Mouse (Mus musculus) embryonic facial prominence, embryonic 15.5 days (tissue): Measurements from ENCODE around the gene Fam189a1. TPM values are rescaled to one million over a fixed set of nuclear protein-coding genes. Genes with fewer than 3 reads are reported as not detected.

ENCODE experiments used
- ATAC-seq: fragments of 200-750 bp; cut with Nextera tagmentation; 2 replicates; pipeline ENCODE4 v1.8.0; 2017; ENCODE audit warnings: low read depth, moderate TSS enrichment; ENCODE audit not compliant: insufficient number of reproducible peaks, low FRiP score, low TSS enrichment
- H3K27ac ChIP-seq: fragments of 300-500 bp; sonication (generic); replicated peaks from 2 replicates; pipeline ENCODE4 v1.5.1; 2015; ENCODE audit warnings: mild to moderate bottlenecking, inconsistent platforms
- H3K27me3 ChIP-seq: fragments of 300-500 bp; sonication (generic); 2 replicates; pipeline ENCODE4 v1.6.1; 2015; ENCODE audit warnings: inconsistent platforms
- H3K36me3 ChIP-seq: fragments of 300-500 bp; sonication (generic); 2 replicates; pipeline ENCODE4 v1.6.1; 2015; ENCODE audit warnings: mild to moderate bottlenecking, inconsistent platforms
- H3K4me1 ChIP-seq: fragments of 300-500 bp; sonication (generic); 2 replicates; pipeline ENCODE4 v1.6.1; 2015; ENCODE audit warnings: inconsistent platforms
- H3K4me2 ChIP-seq: fragments of 300-500 bp; sonication (generic); replicated peaks from 2 replicates; pipeline ENCODE4 v1.6.1; 2015; ENCODE audit warnings: mild to moderate bottlenecking, inconsistent platforms
- H3K4me3 ChIP-seq: fragments of 300-500 bp; sonication (generic); replicated peaks from 2 replicates; pipeline ENCODE4 v1.5.1; 2015; ENCODE audit warnings: mild to moderate bottlenecking, inconsistent platforms
- H3K9ac ChIP-seq: fragments of 300-500 bp; sonication (generic); 2 replicates; pipeline ENCODE4 v1.6.1; 2015; ENCODE audit warnings: inconsistent platforms
- H3K9me3 ChIP-seq: fragments of 300-500 bp; sonication (generic); replicated peaks from 2 replicates; pipeline ENCODE4 v1.6.1; 2016; ENCODE audit warnings: inconsistent platforms
- WGBS: fragments of 180-500 bp; shearing (Covaris S2); methylation state at CpG from one replicate; pipeline ENCODE4 v1.1.7; 2015; 5-methylcytosine and 5-hydroxymethylcytosine counted together
- polyA plus RNA-seq: library from polyadenylated mRNA; unstranded; fragments of >200 nt; fragmentation: Nextera tagmentation; extraction: Ambion mirVana; gene quantifications from 2 replicates; pipeline ENCODE4 v1.2.1, GENCODE M21; 2015

Fam189a1 gene
- polyA plus RNA-seq, 1 experiment from 2014 or later, result 4.8 TPM

DNA sequence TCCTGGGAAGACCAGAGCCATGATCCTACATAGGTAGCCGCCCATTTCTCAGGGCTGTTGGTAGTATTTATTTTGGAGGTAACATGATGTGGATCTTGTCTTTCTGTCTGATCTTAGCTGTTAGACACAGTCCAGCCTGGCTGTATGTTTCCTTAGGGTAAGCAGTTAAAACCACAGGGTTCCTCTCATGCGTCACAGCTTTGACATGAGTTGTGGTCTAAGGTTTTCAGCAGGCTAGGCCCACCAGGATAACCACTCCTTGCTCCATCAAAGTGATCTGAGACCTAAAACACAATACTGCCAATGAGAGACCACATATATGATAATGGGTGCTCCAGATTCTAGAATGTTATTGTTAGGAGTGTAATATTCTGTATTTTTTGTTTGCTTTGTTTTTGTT, 168.4 kb downstream of the Fam189a1 start:
- ATAC-seq, result no peak
- Histone ChIP-seq H3K4me1 (no peaks in the 10 kb centered on the region), H3K9ac (no peak overlapping the region), H3K4me2 (no peak overlapping the region), H3K36me3 (no peaks in the 10 kb centered on the region), H3K27me3 (no peaks in the 10 kb centered on the region), H3K9me3 (no peaks in the 10 kb centered on the region), H3K4me3 (no peak overlapping the region), H3K27ac (no peak overlapping the region)
- WGBS, result 88% methylated on average over 2 of the region's 2 CpGs

DNA sequence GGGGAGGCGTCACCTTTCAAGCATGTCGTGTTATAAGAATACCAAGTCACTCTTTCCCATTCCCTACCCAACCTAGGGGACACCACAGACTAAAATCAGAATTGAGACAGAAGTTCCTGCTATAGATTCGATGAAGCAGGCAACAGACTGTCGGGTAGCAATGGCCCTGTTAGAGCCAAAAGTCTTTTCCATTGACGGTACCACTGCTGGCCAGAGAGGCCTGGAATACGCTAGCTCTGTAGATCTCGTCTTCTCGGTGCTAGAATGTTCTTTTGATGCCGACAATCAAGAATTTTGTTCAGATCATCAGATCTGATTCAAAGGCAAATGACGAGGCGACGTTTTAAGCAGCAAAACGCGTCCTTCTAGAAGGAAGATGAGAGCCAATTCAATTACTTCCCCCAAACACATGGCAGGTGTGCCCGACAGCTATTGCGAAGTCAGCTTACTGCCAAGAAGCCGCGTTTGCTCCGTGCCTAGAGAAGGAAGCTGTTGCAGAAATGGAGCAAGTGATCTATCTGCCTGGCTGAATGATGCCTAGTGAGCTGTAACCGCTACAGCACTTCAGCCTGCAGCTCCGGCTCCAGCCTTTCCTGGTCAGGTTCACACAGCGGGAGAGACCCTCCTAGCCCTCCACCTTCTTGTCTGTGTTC, 171.8 kb downstream of the Fam189a1 start:
- Histone ChIP-seq H3K27me3 (no peaks in the 10 kb centered on the region), H3K36me3 (no peaks in the 10 kb centered on the region), H3K27ac (no peak overlapping the region), H3K9ac (no peak overlapping the region), H3K4me2 (no peak overlapping the region), H3K4me3 (no peak overlapping the region), H3K9me3 (no peaks in the 10 kb centered on the region), H3K4me1 (0 out of 2 replicates have a peak, but pooled peaks cover 2% of the 10 kb centered on the region)
- no peak for ATAC-seq
- WGBS, result 84% methylated on average over 22 of the region's 22 CpGs

DNA sequence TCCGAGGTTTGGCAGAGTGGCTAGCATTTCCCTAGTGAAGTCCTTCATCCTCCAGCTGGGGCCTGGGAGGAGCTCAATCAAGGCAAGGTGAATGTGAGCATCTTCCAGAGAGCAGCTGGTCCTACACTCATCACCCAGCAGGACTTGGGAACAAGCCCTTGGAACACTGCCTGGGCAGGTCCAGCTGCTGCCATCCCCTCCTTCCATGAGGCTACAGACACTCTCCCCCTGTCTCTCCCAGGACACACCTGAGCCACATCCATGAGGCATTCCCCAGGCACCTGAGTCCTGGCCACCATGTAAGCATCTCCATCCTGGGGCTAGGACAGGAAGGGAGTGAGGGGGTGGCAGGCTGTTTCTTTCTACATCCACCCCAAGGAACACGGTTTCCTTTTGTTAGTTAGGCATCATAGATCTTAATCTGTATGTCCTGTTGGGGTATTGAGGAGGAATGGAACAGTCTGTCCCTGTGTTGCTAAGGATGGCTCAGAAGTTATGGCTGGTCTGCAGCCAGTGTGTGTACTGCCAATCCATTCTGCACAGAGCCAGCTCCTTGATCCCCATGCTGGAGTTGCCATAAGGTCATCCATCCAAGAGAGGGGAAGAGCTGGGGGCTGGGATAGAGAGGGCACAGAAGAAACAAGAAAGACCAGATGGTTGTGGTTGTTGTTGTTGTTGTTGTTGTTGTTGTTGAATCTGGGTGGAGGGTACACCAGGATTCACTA, 174.7 kb downstream of the Fam189a1 start:
- 63% methylated on average over 2 of the region's 2 CpGs for WGBS

DNA sequence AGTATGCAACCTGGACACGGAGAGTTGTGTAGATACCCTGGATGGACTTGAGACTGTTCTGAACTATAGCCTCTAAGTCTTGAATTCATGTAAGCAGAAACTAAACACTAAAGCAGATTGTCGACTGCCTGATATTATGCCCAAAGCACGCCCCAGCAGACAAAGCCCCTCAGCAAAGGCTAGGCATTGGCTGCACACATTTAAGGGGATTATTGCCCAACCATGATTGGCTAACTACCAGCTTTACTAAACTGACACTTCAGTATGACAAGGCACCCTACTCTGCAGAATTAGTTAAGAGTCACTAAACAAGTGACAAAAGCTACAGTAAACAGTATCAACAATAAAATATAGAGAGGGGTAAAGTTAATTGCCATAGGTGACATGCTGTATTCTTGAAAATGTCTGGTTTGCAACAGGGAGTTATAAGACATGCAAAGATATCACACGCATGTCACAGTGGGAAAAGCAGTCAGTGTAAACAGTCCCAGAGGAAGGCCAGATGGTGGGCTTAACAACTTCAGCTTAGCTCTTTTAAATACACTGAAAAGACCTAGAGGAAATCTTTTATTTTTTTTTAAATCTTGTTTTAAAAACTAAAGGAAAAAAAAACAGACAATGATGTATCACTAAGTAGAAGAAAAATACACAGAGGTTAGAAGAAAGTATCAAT, 182.6 kb downstream of the Fam189a1 start:
- no peak overlapping the region for H3K4me3 ChIP-seq
- no peaks in the 10 kb centered on the region for H3K4me1 ChIP-seq
- no peak for ATAC-seq
- no peak overlapping the region for H3K9ac ChIP-seq
- no peaks in the 10 kb centered on the region for H3K36me3 ChIP-seq
- H3K9me3 ChIP-seq, result no peaks in the 10 kb centered on the region
- WGBS, result 66% methylated on average over 4 of the region's 4 CpGs
- no peak overlapping the region for H3K4me2 ChIP-seq
- H3K27ac ChIP-seq, result no peak overlapping the region
- H3K27me3 ChIP-seq, result no peaks in the 10 kb centered on the region

More for the DNA sequence above, 174.7 kb downstream of the Fam189a1 start:
- Histone ChIP-seq H3K4me1 (0 out of 2 replicates have a peak, but pooled peaks cover 2% of the 10 kb centered on the region), H3K9ac (no peak overlapping the region), H3K27me3 (no peaks in the 10 kb centered on the region), H3K9me3 (no peaks in the 10 kb centered on the region), H3K4me3 (no peak overlapping the region), H3K4me2 (no peak overlapping the region), H3K36me3 (no peaks in the 10 kb centered on the region), H3K27ac (no peak overlapping the region)
- ATAC-seq, result no peak

DNA sequence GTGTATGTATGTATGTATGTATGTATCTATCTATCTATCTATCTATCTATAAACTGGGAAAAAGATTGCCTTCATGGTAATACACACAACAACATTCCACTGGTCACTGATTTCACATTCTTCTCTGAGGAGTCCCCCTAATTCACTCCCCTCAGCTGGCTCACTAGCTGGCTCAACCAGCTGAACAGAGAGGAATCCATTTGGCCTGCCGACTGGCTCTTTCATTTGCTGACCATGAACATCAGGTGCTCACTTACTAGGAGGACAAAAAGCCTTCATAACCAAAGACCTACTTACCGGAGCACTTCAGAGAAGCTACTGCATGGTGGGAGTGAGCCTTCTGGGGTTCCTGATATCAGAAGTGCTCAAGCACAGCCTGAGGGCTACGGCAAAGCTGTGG, 194.2 kb downstream of the Fam189a1 start:
- H3K9me3 ChIP-seq, result no peaks in the 10 kb centered on the region
- H3K4me3 ChIP-seq, result no peak overlapping the region
- no peaks in the 10 kb centered on the region for H3K27me3 ChIP-seq
- no peak overlapping the region for H3K9ac ChIP-seq
- no peak for ATAC-seq
- WGBS, result 78% methylated on average over 3 of the region's 3 CpGs
- H3K4me2 ChIP-seq, result no peak overlapping the region
- H3K36me3 ChIP-seq, result no peaks in the 10 kb centered on the region
- H3K4me1 ChIP-seq, result peaks cover 8% of the 10 kb centered on the region; the same call in 1 of the 2 replicates
- H3K27ac ChIP-seq, result no peak overlapping the region

DNA sequence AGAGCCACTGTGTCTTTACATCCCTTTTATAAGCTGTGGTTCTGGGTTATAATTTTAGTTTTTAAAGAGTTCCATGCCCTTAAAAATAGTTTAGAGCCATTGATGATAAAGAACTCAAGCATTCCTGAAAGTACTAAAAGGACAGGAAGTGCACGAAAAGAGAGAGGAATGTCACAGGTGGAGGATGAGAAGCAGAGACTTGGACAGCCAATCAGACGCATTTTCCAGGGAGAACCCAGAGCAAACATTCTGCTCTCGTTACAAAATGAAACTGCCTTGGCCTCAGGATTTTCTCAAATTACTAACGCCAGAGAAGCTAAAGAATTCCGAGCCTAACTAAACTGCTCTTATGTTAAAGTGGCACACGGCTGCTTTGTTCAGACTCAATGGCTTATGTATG, 197.3 kb downstream of the Fam189a1 start:
- no peak overlapping the region for H3K4me3 ChIP-seq
- peaks cover 11% of the 10 kb centered on the region; the same call in 1 of the 2 replicates for H3K4me1 ChIP-seq
- no peaks in the 10 kb centered on the region for H3K36me3 ChIP-seq
- no peak overlapping the region for H3K27ac ChIP-seq
- ATAC-seq, result no peak
- 11% methylated on average over 6 of the region's 6 CpGs for WGBS
- H3K27me3 ChIP-seq, result no peaks in the 10 kb centered on the region
- peak overlapping the region; percentile 23; the same call in 1 of the 2 replicates for H3K4me2 ChIP-seq
- no peaks in the 10 kb centered on the region for H3K9me3 ChIP-seq
- no peak overlapping the region for H3K9ac ChIP-seq

DNA sequence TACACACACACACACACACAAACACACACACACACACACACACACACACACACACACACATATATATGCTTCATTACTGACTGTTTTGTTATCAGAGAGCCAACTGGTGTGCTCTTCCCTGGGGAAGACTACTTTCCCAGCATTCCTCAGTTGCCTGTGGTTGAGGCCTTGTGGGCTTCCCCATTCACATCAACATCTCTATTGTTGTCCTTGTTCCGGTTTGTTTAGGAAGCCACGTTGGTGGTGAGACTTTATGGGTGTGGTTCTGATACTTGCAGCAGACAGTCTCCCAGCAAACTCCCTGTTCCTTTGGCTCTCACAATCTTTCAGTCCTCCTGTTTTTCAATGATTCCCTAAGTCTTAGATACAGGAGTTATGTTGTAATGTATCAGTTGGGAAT, 204.2 kb downstream of the Fam189a1 start:
- no peaks in the 10 kb centered on the region for H3K27me3 ChIP-seq
- no peak overlapping the region for H3K4me2 ChIP-seq
- no peak overlapping the region for H3K9ac ChIP-seq
- H3K27ac ChIP-seq, result no peak overlapping the region
- 0 out of 2 replicates have a peak, but pooled peaks cover 3% of the 10 kb centered on the region for H3K4me1 ChIP-seq
- WGBS, result 46% methylated on average over 2 of the region's 2 CpGs
- no peaks in the 10 kb centered on the region for H3K9me3 ChIP-seq
- H3K4me3 ChIP-seq, result no peak overlapping the region
- no peak for ATAC-seq
- H3K36me3 ChIP-seq, result no peaks in the 10 kb centered on the region

DNA sequence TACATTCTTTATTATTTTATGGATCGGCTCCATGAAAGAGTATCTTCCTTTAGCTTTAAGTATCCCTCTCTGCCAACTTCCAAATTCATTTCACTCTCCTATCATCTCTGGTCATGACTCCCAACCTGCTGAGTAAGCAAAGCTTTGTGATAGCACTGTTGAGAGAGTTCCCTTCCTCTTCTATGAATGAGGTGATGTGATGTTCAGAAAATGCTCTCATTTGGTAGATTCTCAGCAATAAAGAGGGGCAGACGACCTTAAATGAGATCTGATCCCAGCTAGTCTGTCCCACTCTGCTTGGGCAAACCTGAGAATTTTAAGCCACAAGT, 205.6 kb downstream of the Fam189a1 start:
- Histone ChIP-seq H3K4me2 (no peak overlapping the region), H3K9me3 (no peaks in the 10 kb centered on the region), H3K9ac (no peak overlapping the region), H3K4me3 (no peak overlapping the region), H3K36me3 (no peaks in the 10 kb centered on the region), H3K27ac (no peak overlapping the region), H3K4me1 (0 out of 2 replicates have a peak, but pooled peaks cover 5% of the 10 kb centered on the region), H3K27me3 (no peaks in the 10 kb centered on the region)
- 71% methylated on average over 2 of the region's 2 CpGs for WGBS
- ATAC-seq, result no peak

DNA sequence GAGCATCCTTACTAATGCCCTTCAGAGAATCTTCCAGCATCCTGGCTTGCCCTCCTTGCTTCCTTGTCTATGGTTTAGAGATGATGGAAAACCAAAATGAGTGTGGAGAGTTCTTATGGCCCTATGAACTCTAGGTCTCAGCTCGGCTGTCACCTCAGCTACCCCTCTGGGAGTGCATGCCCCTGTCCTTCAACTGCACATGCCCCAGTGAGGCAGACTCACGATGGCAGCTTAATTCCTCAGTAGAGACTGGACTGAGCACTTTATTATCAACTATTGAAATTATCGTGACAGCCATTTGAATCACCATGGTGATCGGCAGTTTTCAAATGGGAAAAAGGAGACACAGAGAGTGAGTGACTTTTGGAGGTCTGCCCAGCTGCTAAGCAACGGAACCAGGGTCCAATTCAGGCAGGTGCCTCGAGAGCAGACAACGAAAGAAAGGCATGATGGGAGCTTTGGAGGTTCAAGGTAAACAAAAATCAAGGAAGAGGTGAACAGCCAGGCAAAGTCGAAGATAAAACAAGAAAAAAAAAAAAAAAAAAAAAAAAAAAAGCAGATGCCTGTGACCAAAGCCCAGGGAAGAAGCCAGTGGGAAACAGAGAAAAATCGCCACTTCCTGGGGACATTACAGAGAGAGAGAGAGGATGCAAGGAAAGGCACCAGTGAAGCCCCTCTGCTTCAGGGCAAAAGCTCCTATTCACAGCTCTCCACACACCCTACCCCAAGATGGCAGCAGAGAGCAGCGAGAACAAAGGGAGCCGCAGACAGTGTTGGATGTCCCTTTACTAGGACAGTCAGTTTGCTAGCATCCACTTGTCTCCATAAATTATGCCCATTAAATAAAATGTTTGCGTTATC, 206.2 kb downstream of the Fam189a1 start:
- Histone ChIP-seq H3K4me2 (no peak overlapping the region), H3K9ac (no peak overlapping the region), H3K36me3 (no peaks in the 10 kb centered on the region), H3K27me3 (no peaks in the 10 kb centered on the region), H3K27ac (no peak overlapping the region), H3K4me3 (no peak overlapping the region), H3K9me3 (no peaks in the 10 kb centered on the region), H3K4me1 (0 out of 2 replicates have a peak, but pooled peaks cover 4% of the 10 kb centered on the region)
- 48% methylated on average over 11 of the region's 12 CpGs for WGBS
- no peak for ATAC-seq

DNA sequence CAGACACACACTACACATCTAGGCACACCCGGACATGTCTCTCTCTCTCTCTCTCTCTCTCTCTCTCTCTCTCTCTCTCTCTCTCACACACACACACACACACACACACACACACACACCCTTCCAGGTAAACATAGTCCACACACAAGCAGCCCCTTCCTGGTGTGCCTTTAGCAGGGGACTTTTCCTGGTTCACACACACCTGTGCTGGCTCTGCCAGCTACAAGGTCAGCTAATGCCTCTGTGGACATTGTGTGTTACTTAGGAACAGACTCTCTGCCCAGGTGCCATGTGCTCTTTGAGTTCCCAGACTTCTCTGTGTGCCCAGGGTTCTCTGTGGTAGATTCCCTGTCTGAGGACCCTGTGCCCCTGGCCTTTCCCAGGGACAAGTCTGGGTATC, 206.9 kb downstream of the Fam189a1 start:
- no peak for ATAC-seq
- H3K9me3 ChIP-seq, result no peaks in the 10 kb centered on the region
- WGBS, result 65% methylated on average over 1 of the region's 1 CpGs

DNA sequence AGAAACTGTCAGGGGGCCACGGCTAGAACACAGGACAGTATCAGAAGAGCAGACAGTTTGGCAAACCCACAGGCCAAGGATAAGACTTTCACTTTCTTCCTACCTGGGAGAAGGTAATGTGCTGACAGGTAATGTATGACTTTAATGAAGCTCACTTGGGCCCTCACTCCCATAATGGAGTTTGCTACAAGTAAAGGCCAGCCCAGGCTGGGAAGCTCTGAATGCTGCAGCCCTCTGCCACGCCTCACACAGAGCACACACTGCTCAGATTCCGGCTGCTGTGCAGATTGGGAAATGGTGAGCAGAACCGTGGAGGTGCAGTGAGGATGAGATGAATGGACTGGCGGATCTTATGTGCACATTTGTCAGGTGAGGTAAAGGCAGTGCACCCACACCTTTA, 211.7 kb downstream of the Fam189a1 start:
- no peak for ATAC-seq
- 72% methylated on average over 5 of the region's 5 CpGs for WGBS
- Histone ChIP-seq H3K9me3 (no peaks in the 10 kb centered on the region), H3K4me1 (0 out of 2 replicates have a peak, but pooled peaks cover 2% of the 10 kb centered on the region), H3K27me3 (0 out of 2 replicates have a peak, but pooled peaks cover 3% of the 10 kb centered on the region), H3K9ac (no peak overlapping the region), H3K4me3 (no peak overlapping the region), H3K4me2 (no peak overlapping the region), H3K36me3 (no peaks in the 10 kb centered on the region), H3K27ac (no peak overlapping the region)

More for the DNA sequence above, 206.9 kb downstream of the Fam189a1 start:
- Histone ChIP-seq H3K4me1 (0 out of 2 replicates have a peak, but pooled peaks cover 2% of the 10 kb centered on the region), H3K27ac (no peak overlapping the region), H3K4me3 (no peak overlapping the region), H3K9ac (no peak overlapping the region), H3K27me3 (0 out of 2 replicates have a peak, but pooled peaks cover 3% of the 10 kb centered on the region), H3K36me3 (no peaks in the 10 kb centered on the region), H3K4me2 (no peak overlapping the region)
